Mouse (Mus musculus) limb, embryonic 13.5 days (tissue): ENCODE results near the gene Fbxl8. TPM values are rescaled to one million over a fixed set of nuclear protein-coding genes. Genes with fewer than 3 reads are reported as not detected.
A peak's percentile ranks its signal among the peaks of the same experiment; 100 is the strongest.

Experiments
- ATAC-seq: fragments of 200-750 bp; cut with Nextera tagmentation; 2 replicates; pipeline ENCODE4 v1.8.0; 2017; ENCODE audit warnings: low read depth, moderate number of reproducible peaks, moderate TSS enrichment; ENCODE audit not compliant: low FRiP score
- H3K27ac ChIP-seq: fragments of 300-500 bp; sonication (generic); 2 replicates; pipeline ENCODE4 v1.5.1; 2015; ENCODE audit warnings: inconsistent platforms, mild to moderate bottlenecking, moderate library complexity
- H3K27me3 ChIP-seq: fragments of 300-500 bp; sonication (generic); 2 replicates; pipeline ENCODE4 v1.6.1; 2015; ENCODE audit warnings: mild to moderate bottlenecking, inconsistent platforms
- H3K36me3 ChIP-seq: fragments of 300-500 bp; sonication (generic); 2 replicates; pipeline ENCODE4 v1.6.1; 2015; ENCODE audit warnings: inconsistent platforms, mild to moderate bottlenecking, moderate library complexity
- H3K4me1 ChIP-seq: fragments of 300-500 bp; sonication (generic); 2 replicates; pipeline ENCODE4 v1.6.1; 2015; ENCODE audit warnings: inconsistent platforms
- H3K4me2 ChIP-seq: fragments of 300-500 bp; sonication (generic); replicated peaks from 2 replicates; pipeline ENCODE4 v1.6.1; 2015; ENCODE audit warnings: inconsistent platforms, mild to moderate bottlenecking, moderate library complexity
- H3K4me3 ChIP-seq: fragments of 300-500 bp; sonication (generic); 2 replicates; pipeline ENCODE4 v1.5.1; 2015; ENCODE audit warnings: moderate library complexity, mild to moderate bottlenecking, inconsistent platforms
- H3K9ac ChIP-seq: fragments of 300-500 bp; sonication (generic); 2 replicates; pipeline ENCODE4 v1.6.1; 2015; ENCODE audit warnings: mild to moderate bottlenecking, inconsistent platforms
- H3K9me3 ChIP-seq: fragments of 300-500 bp; sonication (generic); 2 replicates; pipeline ENCODE4 v1.6.1; 2016; ENCODE audit warnings: inconsistent platforms
- WGBS: fragments of 180-500 bp; shearing (Covaris S2); methylation state at CpG from one replicate; pipeline ENCODE4 v1.1.7; 2015; 5-methylcytosine and 5-hydroxymethylcytosine counted together
- polyA plus RNA-seq: library from polyadenylated mRNA; unstranded; fragments of >200 nt; fragmentation: Nextera tagmentation; extraction: Ambion mirVana; gene quantifications from 2 replicates; pipeline ENCODE4 v1.2.1, GENCODE M21; 2015

Gene Fbxl8
- polyA plus RNA-seq, 1 experiment from 2014 or later, result 2.8 TPM

DNA sequence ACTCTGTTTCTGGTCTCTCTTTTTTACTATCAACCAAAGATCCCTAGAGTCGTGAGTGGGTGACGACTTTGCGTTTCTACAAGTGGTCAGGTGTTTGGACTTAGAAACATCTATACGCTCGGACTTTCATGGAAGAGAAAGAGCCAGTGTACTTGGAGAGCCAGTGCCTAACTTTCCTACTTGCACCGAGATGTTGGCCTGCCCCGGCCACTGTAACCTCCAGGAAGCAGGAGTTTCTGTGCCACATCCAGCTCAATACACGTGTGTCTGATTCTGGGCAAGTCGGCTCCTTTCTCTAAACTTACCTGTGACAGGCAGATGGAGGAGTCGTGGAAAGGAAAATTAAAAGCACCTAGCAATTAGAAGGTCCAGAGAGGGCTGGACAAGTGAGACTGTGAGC is 11.4 kb downstream of the Fbxl8 start, which contains the start of gene Nol3:
Gene Nol3 (plus strand): TSS at position 301 of the 400 bp plus-strand sequence.
- WGBS, result 4% methylated on average over 10 of the region's 10 CpGs
- H3K9me3 ChIP-seq, result no peaks in the 10 kb centered on the region
- no peaks in the 10 kb centered on the region for H3K36me3 ChIP-seq
- peaks cover 99% of the 10 kb centered on the region for H3K27me3 ChIP-seq
- peaks cover 27% of the 10 kb centered on the region for H3K4me1 ChIP-seq
- no peak for ATAC-seq
- H3K27ac ChIP-seq, result no peak within 1 kb of the TSS
- H3K9ac ChIP-seq, result peak within 1 kb of the TSS; percentile 63
- peak within 1 kb of the TSS; percentile 49 for H3K4me3 ChIP-seq
- peak within 1 kb of the TSS; percentile 77 for H3K4me2 ChIP-seq

- Histone ChIP-seq H3K4me1 (peaks cover 25% of the 10 kb centered on the region), H3K27me3 (peaks cover 93% of the 10 kb centered on the region), H3K27ac (no peak overlapping the region), H3K9ac (peak overlapping the region; percentile 63), H3K9me3 (no peaks in the 10 kb centered on the region), H3K4me2 (peak overlapping the region; percentile 77), H3K4me3 (peak overlapping the region; percentile 49), H3K36me3 (peaks cover 3% of the 10 kb centered on the region)
- WGBS, result 4% methylated on average over 30 of the region's 30 CpGs
- ATAC-seq, result peak; percentile 66
These were observed 12.1 kb downstream of the Fbxl8 start for GRCm38 (mm10) chr8:105276292-105277120.

DNA sequence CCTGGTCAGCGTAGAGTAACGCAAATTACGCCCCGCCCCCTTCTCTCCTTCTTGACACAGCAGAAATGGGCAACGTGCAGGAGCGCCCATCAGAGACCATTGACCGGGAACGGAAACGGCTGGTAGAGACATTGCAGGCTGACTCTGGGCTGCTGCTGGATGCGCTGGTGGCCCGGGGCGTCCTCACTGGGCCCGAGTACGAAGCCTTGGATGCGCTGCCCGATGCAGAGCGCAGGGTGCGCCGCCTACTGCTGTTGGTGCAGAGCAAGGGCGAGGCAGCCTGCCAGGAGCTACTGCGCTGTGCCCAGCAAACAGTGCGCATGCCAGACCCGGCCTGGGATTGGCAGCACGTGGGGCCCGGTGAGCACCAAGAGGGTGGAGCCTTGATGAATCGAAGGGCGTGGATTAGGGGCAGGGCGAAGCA is 14.5 kb downstream of the Fbxl8 start:
- Histone ChIP-seq H3K9ac (peak overlapping the region; percentile 40; the same call in 1 of the 2 replicates), H3K27ac (no peak overlapping the region), H3K4me1 (peaks cover 25% of the 10 kb centered on the region), H3K4me2 (peak overlapping the region; percentile 58), H3K4me3 (peak overlapping the region; percentile 27), H3K27me3 (peaks cover 68% of the 10 kb centered on the region), H3K9me3 (no peaks in the 10 kb centered on the region), H3K36me3 (peaks cover 18% of the 10 kb centered on the region)
- ATAC-seq, result peak; percentile 52; the same call in 1 of the 2 replicates
- 4% methylated on average over 28 of the region's 28 CpGs for WGBS

GRCm38 (mm10) chr8:105280567-105280966 is 16.1 kb downstream of the Fbxl8 start:
- H3K27me3 ChIP-seq, result peaks cover 52% of the 10 kb centered on the region
- peaks cover 21% of the 10 kb centered on the region for H3K4me1 ChIP-seq
- H3K36me3 ChIP-seq, result peaks cover 30% of the 10 kb centered on the region
- no peak overlapping the region for H3K27ac ChIP-seq
- WGBS, result 62% methylated on average over 3 of the region's 3 CpGs
- no peak for ATAC-seq
- no peak overlapping the region for H3K4me2 ChIP-seq
- no peak overlapping the region for H3K9ac ChIP-seq
- no peaks in the 10 kb centered on the region for H3K9me3 ChIP-seq
- H3K4me3 ChIP-seq, result no peak overlapping the region

GRCm38 (mm10) chr8:105281821-105282220 is 17.4 kb downstream of the Fbxl8 start:
- no peak overlapping the region for H3K9ac ChIP-seq

DNA sequence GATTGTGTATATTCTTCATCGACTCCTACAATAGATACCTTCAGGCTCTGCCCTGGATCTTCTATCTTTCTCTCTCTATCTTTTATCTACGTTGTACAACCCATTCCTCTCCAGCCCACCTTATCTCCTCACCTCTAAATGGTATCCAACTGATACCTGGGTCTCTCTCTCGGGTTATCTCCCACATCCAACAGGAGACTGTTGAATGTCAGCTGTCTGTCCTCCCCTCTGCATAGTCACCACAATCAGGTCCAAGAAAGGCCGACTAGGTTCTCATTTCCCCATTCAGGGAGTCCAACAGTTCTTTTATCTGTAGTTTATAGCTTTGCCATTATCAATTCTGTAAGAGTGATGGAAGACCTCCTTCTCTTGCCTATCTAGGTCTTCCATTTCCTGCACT is 17.8 kb downstream of the Fbxl8 start:
- H3K4me3 ChIP-seq, result no peak overlapping the region
- H3K9me3 ChIP-seq, result no peaks in the 10 kb centered on the region
- H3K4me1 ChIP-seq, result peaks cover 9% of the 10 kb centered on the region
- ATAC-seq, result no peak
- peaks cover 32% of the 10 kb centered on the region for H3K36me3 ChIP-seq
- no peak overlapping the region for H3K27ac ChIP-seq
- WGBS, result 83% methylated on average over 4 of the region's 4 CpGs
- peaks cover 35% of the 10 kb centered on the region for H3K27me3 ChIP-seq
- no peak overlapping the region for H3K9ac ChIP-seq
- no peak overlapping the region for H3K4me2 ChIP-seq

More at GRCm38 (mm10) chr8:105281821-105282220, 17.4 kb downstream of the Fbxl8 start:
- Histone ChIP-seq H3K27me3 (peaks cover 39% of the 10 kb centered on the region), H3K4me1 (peaks cover 9% of the 10 kb centered on the region), H3K27ac (no peak overlapping the region), H3K9me3 (no peaks in the 10 kb centered on the region), H3K4me3 (no peak overlapping the region), H3K36me3 (peaks cover 32% of the 10 kb centered on the region), H3K4me2 (no peak overlapping the region)
- WGBS, result 84% methylated on average over 12 of the region's 12 CpGs
- ATAC-seq, result no peak

- Histone ChIP-seq H3K9me3 (no peaks in the 10 kb centered on the region), H3K4me3 (no peak overlapping the region), H3K4me2 (no peak overlapping the region), H3K4me1 (peaks cover 15% of the 10 kb centered on the region), H3K9ac (no peak overlapping the region), H3K27ac (no peak overlapping the region), H3K27me3 (peaks cover 27% of the 10 kb centered on the region), H3K36me3 (peaks cover 32% of the 10 kb centered on the region)
- WGBS, result 24% methylated on average over 23 of the region's 23 CpGs
- no peak for ATAC-seq
These were observed 18.6 kb downstream of the Fbxl8 start for GRCm38 (mm10) chr8:105283074-105283473.

DNA sequence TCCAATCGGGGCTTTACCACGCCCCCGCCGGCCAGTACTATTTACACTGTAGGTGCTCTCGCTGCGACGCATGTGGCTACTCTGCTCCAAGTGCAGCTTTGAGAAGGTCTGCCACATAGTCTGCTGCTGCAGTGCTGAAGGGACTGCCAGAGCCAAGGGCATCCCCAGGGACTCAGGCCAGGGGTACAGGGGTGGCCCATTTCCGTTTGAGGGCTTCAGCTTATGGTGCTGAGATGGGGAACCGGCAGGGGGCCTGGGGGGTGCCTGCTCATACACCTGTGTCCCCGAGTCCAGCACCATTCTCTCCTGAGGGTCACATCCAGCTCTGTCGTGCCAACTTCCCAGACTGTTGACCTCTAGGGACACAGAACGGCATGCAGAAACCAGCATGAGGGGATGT is 21.1 kb downstream of the Fbxl8 start:
- ATAC-seq, result no peak
- Histone ChIP-seq H3K4me3 (no peak overlapping the region), H3K9ac (no peak overlapping the region), H3K9me3 (no peaks in the 10 kb centered on the region), H3K27me3 (peaks cover 12% of the 10 kb centered on the region), H3K36me3 (peaks cover 32% of the 10 kb centered on the region), H3K4me2 (no peak overlapping the region), H3K4me1 (peaks cover 26% of the 10 kb centered on the region), H3K27ac (no peak overlapping the region)
- WGBS, result 52% methylated on average over 12 of the region's 12 CpGs

DNA sequence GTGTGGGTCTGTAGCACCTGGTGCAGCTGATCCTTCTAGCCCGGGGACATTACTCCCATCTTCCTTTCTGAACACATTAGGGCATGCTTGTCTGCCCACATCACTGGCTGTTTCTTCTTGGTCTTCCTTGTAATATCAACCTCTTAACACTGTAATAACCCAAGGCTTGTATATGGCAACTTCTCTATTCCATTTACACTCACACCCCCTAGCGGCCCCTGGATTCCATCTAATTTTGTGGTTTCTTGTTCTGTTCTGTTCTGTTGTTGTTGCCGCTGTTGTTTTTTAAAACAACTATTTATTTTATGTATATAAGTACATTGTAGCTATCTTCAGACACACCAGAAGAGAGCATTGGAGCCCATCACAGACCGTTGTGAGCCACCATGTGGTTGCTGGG is 22.5 kb downstream of the Fbxl8 start:
- no peak overlapping the region for H3K4me2 ChIP-seq
- H3K27me3 ChIP-seq, result peaks cover 13% of the 10 kb centered on the region
- no peak for ATAC-seq
- no peaks in the 10 kb centered on the region for H3K9me3 ChIP-seq
- no peak overlapping the region for H3K4me3 ChIP-seq
- peaks cover 25% of the 10 kb centered on the region for H3K36me3 ChIP-seq
- H3K27ac ChIP-seq, result no peak overlapping the region
- 86% methylated on average over 4 of the region's 4 CpGs for WGBS
- H3K9ac ChIP-seq, result no peak overlapping the region
- H3K4me1 ChIP-seq, result peaks cover 30% of the 10 kb centered on the region

DNA sequence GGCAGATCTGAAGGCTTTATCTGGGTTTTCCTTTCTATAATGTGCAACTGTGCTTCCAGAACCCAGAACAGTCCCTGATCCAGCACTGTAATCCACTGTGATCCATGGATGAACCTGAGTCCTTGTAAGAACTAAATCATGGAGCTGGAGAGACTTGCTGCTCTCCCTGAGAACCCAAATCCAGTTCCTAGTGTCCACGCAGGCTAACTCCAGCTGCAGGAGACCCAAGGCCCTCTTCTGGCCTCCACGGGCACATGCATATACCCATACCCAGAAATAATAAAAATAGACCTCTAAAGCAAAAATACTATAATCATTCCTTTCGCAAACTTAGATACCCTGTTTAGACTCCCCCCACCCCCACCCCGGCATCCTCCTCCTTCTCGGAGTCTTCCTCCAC is 23.8 kb downstream of the Fbxl8 start:
- H3K27me3 ChIP-seq, result peaks cover 19% of the 10 kb centered on the region
- ATAC-seq, result no peak
- H3K9ac ChIP-seq, result 0 out of 2 replicates have a peak overlapping the region, but pooled peaks have one; percentile 2
- no peak overlapping the region for H3K27ac ChIP-seq
- H3K9me3 ChIP-seq, result no peaks in the 10 kb centered on the region
- WGBS, result 91% methylated on average over 5 of the region's 5 CpGs
- H3K4me3 ChIP-seq, result peak overlapping the region; percentile 54; the same call in 1 of the 2 replicates
- peak overlapping the region; percentile 93 for H3K4me2 ChIP-seq
- H3K36me3 ChIP-seq, result peaks cover 14% of the 10 kb centered on the region
- peaks cover 30% of the 10 kb centered on the region for H3K4me1 ChIP-seq

GRCm38 (mm10) chr8:105288958-105289732 is 24.7 kb downstream of the Fbxl8 start:
- Histone ChIP-seq H3K27ac (peak overlapping the region; percentile 61; the same call in 1 of the 2 replicates), H3K9ac (peak overlapping the region; percentile 73), H3K4me2 (peak overlapping the region; percentile 93)

More at GRCm38 (mm10) chr8:105288958-105289732, 24.7 kb downstream of the Fbxl8 start:
- WGBS, result under 1% methylated on average over 53 of the region's 53 CpGs
- peaks cover 30% of the 10 kb centered on the region for H3K4me1 ChIP-seq
- H3K9me3 ChIP-seq, result no peaks in the 10 kb centered on the region
- peaks cover 14% of the 10 kb centered on the region for H3K36me3 ChIP-seq
- ATAC-seq, result peak; percentile 92
- H3K4me3 ChIP-seq, result peak overlapping the region; percentile 54
- H3K27me3 ChIP-seq, result peaks cover 28% of the 10 kb centered on the region
